Mouse (Mus musculus) 3134 (cell line): Measurements from ENCODE around the gene Veph1.

Source experiments
- DNase-seq: peaks from one replicate; pipeline ENCODE4 v3.0.0-alpha.2; 2011; ENCODE audit warnings: low spot score; ENCODE audit not compliant: insufficient read length; ENCODE audit errors: extremely low read depth

Gene Veph1

DNA sequence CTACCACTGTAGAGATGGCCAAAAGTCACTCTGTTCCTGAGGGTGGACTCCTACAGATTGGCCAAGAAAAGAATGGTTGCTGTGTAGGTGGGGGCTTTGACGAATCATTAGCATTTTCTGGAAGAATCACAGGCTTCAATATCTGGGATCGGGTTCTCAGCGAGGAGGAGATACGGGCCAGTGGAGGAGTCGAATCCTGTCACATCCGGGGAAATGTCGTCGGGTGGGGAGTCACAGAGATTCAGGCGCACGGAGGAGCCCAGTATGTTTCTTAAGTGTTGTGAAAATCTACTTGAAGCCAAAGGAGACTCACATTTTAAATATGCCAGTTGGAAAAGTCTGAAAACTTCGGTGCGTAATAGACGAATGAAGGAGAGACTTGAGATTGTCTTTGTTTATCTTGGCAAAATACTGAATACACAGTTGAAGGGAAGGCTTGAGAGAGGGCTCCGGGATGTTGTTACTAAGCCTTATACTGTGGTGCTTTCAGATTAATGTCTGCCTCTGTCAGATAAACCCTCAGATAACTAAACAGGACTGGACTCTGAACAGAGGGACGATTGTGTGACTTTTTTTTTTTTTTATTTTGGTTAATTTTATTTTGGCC lies 71.6 kb downstream of the Veph1 start:
- peak; percentile 47 for DNase-seq

DNA sequence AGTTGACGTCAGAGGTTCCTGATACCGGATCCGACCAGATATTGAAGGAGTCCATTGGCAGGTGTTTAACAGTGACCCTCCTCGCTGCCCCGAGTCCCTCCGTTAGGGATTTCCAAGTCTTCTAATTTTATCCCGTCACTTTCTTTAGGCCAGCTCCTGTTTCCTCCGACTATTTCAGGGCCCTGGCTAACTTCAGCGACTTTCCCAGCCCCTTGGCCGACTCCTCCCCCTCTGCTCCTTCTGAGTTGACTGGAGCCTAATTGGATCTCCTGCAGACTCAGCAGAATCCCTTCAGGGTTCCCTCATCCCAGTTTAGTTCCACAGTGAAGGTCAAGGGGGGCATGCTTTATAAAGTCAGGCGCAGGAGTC lies 75.4 kb downstream of the Veph1 start:
- DNase-seq = peak; percentile 36

DNA sequence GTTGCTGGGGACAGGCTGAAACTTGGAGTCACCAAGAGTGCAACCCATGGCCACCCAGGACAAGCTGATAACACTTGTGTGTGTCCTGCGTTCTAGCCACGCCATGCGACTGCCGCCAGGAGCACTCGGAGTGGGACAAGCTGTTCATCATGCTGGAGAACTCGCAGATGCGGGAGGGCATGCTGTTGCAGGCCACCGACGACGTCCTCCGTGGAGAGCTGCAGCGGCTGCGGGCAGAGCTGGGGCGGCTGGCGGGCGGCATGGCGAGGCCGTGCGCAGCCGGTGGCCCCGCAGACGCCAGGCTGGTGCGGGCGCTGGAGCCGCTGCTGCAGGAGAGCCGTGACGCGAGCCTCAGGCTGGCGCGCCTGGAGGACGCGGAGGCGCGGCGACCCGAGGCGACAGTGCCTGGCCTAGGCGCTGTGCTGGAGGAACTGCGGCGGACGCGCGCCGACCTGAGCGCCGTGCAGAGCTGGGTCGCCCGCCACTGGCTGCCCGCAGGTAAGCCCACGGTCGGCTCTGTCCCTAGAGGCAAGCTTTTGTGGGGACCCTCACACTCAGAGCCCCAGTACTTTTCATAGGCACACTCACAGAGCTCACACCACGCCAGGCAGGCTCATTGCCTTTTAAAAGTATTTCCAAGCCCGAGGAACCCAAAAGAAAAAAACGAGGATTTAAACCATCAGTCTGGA lies 75.9 kb downstream of the Veph1 start:
- DNase-seq = peak; percentile 57

DNA sequence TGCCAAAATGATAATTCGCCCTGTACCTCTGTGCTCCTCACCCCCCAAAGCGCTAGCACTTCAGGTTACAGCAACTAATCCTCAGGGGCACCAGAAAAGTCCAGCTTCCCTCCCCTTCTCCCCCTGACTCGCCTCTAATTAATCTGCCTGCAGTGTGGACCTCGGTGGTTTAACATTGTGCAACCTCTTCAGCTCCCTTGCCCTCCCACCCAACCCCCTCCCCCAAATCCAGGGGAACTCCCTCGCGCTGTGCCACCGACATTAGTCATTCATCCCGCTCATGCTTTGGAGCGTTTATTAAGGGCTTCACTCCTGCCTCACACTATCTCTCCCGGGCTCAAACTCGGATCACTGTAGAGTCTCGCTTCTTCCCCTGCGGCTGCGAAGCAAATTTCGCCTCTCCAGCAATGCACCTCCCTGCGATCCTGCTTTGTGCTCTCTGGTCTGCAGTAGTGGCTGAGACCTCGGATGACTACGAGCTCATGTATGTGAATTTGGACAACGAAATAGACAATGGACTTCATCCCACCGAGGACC lies 76.9 kb downstream of the Veph1 start, which contains the start of gene Ptx3:
Gene Ptx3, plus strand, starts transcription at position 256 of the 537 bp plus-strand sequence.
- DNase-seq = peak; percentile 31

DNA sequence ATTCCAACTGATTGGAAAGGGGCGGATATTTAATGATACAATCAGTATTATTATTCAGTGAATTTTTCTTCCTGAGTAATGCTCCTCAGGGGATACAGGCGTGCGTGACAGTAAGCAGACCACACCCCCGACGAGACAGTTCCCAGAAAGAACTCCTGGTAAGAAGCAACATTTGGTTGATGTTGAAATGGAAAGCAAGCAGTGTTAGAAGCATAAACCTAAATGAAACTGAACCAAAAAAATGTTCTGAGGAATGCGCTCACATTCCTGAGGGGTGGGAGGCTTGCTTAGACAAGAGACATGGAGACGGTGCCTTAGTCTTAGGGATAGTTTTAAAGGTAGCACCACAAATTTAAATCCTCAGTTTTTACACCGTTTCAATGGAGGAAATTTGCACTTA lies 80.9 kb downstream of the Veph1 start:
- peak; percentile 62 for DNase-seq

DNA sequence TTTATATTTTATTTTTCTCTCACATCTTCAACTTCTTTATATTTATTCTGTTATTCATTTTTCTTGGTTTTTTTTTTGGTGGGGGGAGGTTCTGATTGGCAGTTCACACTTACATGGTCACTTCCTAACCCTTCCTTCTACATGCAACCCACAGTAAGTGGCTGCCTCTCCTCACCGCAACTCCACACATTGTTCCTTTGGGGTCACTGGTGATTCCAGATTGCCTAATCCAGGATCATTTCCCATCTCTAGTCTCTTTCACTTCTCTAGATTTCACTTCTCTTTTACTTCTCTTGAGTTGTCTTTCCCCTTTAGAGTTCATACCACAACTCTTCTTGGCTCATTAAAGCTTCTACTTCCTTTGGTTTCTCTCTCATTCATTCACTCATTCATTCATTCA lies 83.1 kb downstream of the Veph1 start:
- DNase-seq = no peak

DNA sequence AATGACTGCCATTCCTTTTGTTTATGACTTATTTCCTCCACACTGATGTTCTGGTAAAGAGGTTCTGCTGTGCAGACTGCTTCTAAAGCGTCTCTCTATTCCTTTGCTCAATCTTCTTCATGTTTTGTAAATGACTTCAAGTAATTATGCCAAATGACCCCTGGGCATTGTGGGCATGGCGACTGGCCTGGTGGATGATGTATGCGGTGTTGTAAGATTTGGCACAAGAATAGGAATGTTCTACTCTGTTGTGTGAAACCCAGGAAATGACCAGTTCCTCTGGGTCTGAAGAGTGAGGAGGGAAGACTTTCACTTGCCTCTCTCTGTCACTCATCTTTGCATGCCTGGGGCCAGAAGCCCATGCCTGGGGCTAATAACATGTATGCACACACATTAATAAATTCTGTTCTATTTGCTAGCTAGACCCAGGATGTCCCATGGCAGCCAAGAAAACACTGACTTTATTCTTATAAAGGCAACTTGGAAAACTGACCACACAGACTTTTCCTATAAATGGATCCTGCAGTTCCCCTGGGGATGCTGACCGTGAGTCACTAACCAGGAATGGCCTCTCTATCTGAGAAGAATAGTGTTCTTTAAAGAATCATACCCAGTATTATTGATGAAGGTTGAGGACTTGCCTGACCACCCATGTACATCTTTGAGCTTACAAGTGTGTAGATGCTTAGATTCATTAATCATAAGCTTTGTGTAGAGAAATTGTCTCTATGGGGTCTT lies 87.6 kb downstream of the Veph1 start:
- DNase-seq = peak; percentile 81

DNA sequence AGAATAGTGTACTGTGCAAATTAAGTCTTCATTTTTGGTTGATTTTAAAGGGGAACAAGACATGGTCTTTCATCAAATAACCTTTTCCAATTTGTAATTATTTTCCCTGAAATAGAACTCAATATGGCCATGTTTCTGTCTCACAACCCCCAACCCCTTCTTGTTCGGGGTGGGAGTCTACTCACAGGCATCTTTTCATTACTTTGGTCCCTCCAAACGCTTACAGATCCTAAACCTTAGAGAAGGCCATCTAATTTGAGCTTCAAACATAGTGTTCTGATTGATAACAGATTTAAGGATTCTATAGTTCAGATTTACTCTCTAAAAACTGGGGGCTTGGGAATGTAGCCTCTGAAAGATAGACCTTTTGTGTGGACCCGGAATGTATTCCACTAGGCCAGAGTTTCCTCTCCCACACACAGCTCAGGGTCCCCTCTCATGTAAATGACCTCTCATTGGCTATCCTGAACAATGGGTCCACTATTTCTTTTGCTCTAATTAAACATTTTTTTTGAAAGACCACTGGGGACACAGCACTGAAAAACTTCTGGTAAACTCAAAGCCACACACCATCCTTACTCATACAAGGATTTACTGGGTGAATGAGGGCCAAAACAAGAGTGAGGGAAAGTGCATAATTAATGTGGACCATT lies 102.6 kb downstream of the Veph1 start:
- DNase-seq = no peak

DNA sequence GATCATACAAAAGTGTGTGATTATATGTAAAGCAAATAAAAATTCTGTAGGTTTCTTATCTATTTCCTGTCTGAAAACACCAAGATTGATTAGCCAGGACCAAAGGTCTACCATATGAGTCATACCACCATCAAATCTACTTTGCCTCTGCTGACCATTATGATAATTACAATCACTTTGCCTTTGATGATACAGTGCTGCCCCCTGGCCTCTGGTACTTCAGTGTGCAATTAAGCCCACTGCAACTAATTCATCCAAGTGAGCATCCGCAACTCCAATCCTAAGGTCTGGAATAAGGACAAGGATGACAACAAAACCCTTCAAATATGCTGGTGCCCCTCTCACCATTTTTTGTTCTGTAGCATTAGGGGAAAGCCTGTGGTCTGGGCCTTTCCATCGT lies 117.0 kb downstream of the Veph1 start:
- no peak for DNase-seq

DNA sequence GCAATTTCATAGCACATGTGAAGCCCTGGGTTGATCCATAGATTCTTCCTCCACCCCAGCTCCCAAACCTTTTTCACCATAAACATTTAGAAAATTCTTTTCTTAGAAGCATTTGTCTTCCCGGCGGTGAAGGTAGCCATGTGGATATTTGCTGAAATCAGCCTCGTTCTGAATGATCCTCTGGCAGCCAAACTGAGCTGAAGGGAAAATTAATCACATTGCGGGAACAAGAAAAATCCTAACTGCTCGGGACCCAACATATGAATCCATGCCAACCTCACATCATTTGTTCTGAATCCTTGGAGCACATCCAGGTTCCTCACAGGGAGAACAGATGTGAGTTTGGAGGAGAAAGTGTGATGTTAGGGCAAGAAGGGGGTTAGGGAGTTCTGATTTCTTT lies 123.7 kb downstream of the Veph1 start:
- DNase-seq = no peak

DNA sequence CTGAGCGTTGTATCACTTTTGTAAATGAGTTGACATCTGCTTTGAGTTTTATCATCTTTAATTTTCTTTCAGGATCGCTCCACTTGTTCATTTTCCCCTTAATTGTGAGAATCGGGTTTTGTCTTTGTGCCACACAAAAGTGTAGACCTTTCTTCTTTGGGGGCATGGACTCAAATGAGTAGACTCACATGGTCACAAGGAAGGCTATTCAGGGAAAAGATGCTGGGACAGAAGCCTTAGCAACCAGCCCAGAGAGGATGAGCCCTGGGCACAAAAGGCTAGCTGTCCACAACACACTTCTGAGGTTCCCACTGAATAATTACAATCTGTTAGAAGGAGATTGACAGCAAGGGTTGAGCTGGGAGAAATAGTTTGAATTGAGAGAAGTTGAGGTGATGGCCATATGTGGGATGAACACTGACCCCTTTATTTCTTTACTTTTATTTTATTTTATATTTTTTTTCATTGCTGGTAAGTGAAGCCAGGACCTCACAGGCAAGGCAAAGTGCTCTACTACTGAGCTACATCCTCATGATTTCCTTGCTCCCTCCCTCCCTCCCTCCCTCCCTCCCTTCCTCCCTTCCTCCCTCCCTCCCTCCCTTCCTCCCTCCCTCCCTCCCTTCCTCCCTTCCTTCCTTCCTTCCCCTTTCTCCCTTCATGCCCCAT lies 126.6 kb downstream of the Veph1 start:
- DNase-seq = no peak

DNA sequence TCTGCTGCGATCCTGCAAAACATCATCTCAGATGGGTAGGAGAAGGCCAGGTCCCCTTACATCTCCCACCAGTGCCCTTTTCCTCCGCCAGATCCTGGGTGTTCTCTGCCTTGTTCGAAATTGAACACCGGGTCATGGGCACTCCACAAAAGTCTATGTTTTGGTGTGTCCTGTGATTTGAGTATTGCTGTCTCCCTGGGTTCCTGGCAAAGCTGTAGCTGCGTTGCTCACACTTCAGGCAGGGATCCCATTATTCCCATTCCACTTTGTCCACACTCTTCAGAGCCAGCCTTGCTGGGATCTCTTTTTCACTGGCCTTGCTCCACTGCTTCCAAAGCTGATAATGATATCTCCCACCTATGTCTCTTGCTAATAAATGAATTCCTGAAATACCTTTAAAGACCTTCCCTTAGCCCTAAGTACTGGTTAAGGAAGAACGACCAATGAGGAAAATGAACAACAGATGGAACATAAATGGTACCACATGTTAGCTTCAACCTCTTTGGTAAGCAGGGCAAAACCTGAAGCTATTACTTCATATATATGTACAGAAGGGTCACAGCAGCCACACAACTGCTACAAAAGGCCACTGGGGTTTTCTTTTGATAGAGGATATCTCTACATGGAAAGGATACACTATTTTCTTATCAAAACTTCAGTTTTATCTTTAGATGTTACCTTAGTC lies 129.9 kb downstream of the Veph1 start:
- no peak for DNase-seq

DNA sequence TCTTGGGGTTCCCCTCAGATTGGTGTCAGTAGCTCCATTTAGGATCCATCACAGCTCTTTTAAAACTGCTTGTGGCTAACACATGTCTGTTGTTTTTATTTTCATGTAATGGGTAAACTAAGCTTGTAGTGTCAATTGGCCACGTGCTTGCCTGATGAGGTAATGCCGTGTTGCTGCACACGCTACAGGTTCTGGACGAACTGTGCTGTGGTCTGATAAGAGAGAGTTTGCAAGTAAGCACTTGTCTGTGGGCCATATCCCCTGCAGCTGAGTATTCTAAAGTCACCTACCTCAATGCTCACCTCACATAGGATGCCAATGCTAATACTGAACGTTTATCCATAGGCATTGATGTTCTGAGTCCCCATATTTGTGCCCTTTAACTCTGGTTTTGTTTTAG lies 131.6 kb downstream of the Veph1 start:
- no peak for DNase-seq

DNA sequence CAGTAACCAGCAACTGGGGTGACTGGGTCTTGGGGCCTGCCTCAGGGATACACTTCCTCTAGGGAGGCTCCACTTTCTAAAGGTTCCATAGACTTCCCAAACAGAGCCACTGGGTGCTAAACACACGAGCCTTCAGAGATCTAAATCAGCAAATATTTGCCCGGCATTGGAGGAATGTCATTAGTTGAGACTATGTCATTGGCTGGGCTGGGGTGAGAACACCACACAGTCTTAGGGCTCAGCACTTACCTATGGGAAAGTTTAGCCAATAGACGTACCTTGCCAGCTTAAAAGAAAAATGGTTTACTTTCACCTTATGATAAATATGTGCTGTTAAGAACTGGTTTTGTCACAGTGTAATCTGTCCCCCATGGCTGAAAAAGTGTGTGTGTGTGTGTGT lies 132.1 kb downstream of the Veph1 start:
- no peak for DNase-seq

DNA sequence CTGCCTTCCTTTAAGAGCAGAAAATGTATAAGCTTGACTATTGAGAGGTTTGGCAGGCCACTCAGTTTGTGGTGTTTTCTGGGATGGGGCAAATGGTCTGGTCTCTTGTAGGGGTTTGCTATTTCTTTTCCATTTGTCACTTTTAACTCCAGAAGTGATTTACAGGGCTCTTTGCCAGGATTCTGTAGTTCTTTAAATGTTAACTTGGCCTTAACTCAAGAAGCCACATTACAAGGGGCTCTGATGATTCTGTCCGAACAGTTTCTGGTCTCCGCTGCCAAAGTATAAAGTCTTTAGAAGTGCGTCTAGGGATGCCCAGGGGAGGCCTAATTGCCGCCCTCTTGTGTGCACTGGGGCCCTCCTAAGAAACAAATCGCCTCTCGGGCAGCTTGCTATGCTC lies 134.0 kb downstream of the Veph1 start:
- no peak for DNase-seq

DNA sequence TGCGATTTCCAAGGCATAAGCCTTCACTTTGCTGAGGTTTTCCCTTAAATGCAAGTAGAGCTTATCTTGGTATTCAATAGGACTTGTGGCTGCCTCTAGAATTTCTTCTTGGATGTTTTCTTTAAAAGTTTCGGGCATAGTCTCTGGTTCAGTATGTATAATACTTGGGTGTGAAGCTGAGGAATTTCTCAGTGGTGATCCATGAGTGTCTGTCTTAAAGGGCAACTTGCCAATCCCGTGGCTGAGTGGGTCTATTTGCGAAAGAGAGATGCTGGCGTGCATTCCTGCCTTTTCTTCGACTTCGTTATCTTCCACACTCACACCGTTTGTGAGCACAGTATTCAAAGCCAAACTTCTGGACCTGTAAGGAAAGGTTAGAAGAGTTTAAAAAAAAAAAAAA lies 138.7 kb downstream of the Veph1 start:
- DNase-seq = no peak

DNA sequence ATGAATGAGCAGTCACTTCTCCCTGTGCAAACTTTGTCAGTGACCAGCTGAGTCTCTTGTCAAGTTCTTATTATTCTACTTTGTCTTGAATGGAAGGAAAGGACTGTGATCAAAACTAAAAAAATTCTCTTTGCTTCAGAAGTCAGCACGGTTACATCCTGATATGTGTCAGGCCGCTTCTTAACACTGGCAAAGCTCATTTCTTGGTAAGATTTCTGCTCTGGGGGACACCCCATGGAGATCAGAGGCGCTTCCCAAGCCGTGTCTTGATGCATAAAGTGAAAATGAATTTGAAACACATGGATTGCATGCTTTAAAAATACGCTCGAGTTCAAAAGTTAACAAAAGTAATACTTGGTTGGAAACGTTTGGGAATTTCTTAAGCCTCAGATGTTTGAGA lies 159.0 kb downstream of the Veph1 start:
- DNase-seq = no peak

DNA sequence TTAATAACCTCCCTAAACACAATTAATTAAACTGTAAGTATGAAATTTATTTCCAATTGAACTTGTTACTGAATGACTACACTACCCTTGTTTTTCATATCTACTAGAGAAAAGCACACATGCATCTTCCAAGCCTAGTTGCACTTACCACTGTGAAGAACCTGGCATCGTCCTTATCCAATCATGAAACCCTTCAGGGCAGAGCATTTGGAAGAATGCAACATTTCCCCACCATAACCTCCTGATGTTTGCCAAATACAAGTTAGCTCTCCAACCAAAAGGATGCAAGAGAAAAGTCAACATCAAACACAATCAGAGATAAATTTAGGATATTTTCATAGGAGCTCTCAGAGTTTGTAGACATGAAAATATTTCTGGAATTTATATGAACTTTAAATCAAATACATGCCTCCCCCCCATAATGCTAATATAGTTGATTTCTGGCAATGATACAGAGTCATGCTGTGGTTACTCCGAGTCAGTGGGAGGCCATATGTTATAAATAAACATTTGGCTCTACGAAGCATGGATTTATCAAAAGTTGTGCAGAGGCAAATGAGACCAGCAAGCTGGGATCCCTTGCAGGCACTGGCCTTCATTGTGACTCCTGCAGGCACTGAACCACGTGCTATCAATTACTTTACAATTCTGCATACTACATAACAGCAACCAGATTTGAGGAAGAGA lies 165.2 kb downstream of the Veph1 start:
- no peak for DNase-seq

DNA sequence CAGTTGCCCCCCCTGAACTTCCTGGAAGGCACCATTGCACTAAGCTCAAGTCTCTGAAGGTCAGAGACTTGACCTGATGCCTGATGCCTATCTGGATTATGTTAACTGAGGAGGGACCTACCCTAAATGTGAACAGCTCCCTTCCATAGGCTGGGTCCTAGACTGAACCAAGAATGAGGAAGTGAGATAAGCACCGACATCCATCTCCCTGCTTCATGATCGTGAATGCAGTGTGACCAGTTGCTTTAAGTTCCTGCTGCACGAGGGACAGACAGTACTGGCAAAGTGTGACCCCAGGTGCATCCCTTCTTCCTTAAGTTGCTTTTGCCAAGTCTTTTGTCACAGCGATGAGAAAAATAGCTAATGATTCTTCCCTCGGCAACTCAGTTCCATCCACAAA lies 166.9 kb downstream of the Veph1 start:
- no peak for DNase-seq

DNA sequence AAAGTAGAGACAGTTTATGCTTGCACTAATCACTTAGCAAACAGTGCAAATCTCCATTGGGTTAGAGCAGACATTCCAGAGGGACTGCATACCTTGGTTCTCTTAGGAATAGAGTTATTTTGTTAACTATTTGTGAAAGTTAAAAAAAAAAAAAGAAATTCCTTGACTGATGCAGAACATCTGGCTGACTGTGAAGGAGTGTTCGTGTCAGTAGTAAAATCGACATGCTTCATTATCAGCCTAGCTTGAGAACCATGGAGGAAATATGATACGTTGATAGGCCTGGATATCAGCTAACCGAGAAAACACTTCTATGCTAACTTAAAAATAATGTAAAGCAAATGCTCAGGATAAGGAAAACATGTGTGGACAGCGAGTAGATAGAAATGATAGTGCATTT lies 191.1 kb downstream of the Veph1 start:
- no peak for DNase-seq
